Mouse (Mus musculus) liver, embryonic 14.5 days (tissue): ENCODE measurements around the gene Ralgapa2. TPM values are rescaled to one million over a fixed set of nuclear protein-coding genes. Genes with fewer than 3 reads are reported as not detected.

Experiments
- ATAC-seq: fragments of 200-750 bp; cut with Nextera tagmentation; 2 replicates; pipeline ENCODE4 v1.8.0; 2017; ENCODE audit warnings: moderate number of reproducible peaks, mild to moderate bottlenecking, moderate library complexity; ENCODE audit not compliant: insufficient read depth
- DNase-seq, 3 experiments: peaks; one replicate each; pipeline ENCODE4 v3.0.0-alpha.2; 2012 to 2013; ENCODE audit warnings: low read depth in 3 of 3, low spot score in 3 of 3
- H3K27ac ChIP-seq: fragments of 300-500 bp; sonication (generic); 2 replicates; pipeline ENCODE4 v1.5.1; 2014; ENCODE audit warnings: moderate library complexity, mild to moderate bottlenecking, control low read depth, inconsistent platforms
- H3K27me3 ChIP-seq: fragments of 300-500 bp; sonication (generic); 2 replicates; pipeline ENCODE4 v1.6.1; 2014; ENCODE audit warnings: mild to moderate bottlenecking, low read length, moderate library complexity; ENCODE audit not compliant: control insufficient read depth, insufficient read depth
- H3K36me3 ChIP-seq: fragments of 300-500 bp; sonication (generic); replicated peaks from 2 replicates; pipeline ENCODE4 v1.6.1; 2014; ENCODE audit warnings: low read depth; ENCODE audit not compliant: control insufficient read depth, insufficient read depth
- H3K4me1 ChIP-seq, 2 experiments: fragments of 200-500 bp in 1 of 2; fragments of 300-500 bp in 1 of 2; sonication (generic) in 1 of 2; replicated peaks; 2 replicates each; pipeline ENCODE4 v1.6.1; 2012 to 2014; ENCODE audit warnings: antibody characterized with exemption in 1 of 2, inconsistent platforms in 1 of 2, low read length in 1 of 2; ENCODE audit not compliant: control insufficient read depth in 2 of 2, insufficient read depth in 2 of 2
- H3K4me2 ChIP-seq: fragments of 300-500 bp; sonication (generic); 2 replicates; pipeline ENCODE4 v1.6.1; 2014; ENCODE audit warnings: low read depth, mild to moderate bottlenecking, control low read depth, moderate library complexity
- H3K4me3 ChIP-seq, 2 experiments: fragments of 200-500 bp in 1 of 2; fragments of 300-500 bp in 1 of 2; sonication (generic) in 1 of 2; 2 replicates each; pipeline ENCODE4 v1.5.1; 2012 to 2014; ENCODE audit warnings: low read depth in 2 of 2, low read length in 2 of 2, mild to moderate bottlenecking in 2 of 2, control low read depth in 1 of 2, inconsistent platforms in 1 of 2, moderate library complexity in 1 of 2; ENCODE audit not compliant: insufficient read depth in 1 of 2
- H3K9ac ChIP-seq: fragments of 300-500 bp; sonication (generic); replicated peaks from 2 replicates; pipeline ENCODE4 v1.6.1; 2014; ENCODE audit warnings: mild to moderate bottlenecking, control low read depth, moderate library complexity
- H3K9me3 ChIP-seq: fragments of 300-500 bp; sonication (generic); 2 replicates; pipeline ENCODE4 v1.6.1; 2016; ENCODE audit warnings: low read length, mixed read lengths; ENCODE audit not compliant: control insufficient read depth
- CTCF ChIP-seq: IDR thresholded peaks from 2 replicates; pipeline ENCODE4 v1.5.1; 2016; ENCODE audit warnings: antibody characterized with exemption, low read depth, control low read depth
- EP300 ChIP-seq: IDR thresholded peaks from 2 replicates; pipeline ENCODE4 v1.6.1; 2016; ENCODE audit warnings: antibody characterized with exemption, low read depth
- WGBS: fragments of 180-500 bp; shearing (Covaris S2); extraction: QIAGEN DNeasy Blood & Tissue Kit; methylation state at CpG from one replicate; pipeline ENCODE4 v1.1.7; 2014; ENCODE audit not compliant: insufficient replicate concordance; 5-methylcytosine and 5-hydroxymethylcytosine counted together
- polyA plus RNA-seq, 2 experiments: library from polyadenylated mRNA; depleted of rRNA in 1 of 2; stranded (reverse) in 1 of 2; unstranded in 1 of 2; fragments of >200 nt; fragmentation: Nextera tagmentation in 1 of 2; extraction: Ambion mirVana in 1 of 2; gene quantifications; 2 replicates each; pipeline versions ENCODE4 v1.2.1 to v1.2.3; 2012 to 2014

Gene Ralgapa2
- polyA plus RNA-seq, 2 experiments: 2.1 to 3.6 TPM

DNA sequence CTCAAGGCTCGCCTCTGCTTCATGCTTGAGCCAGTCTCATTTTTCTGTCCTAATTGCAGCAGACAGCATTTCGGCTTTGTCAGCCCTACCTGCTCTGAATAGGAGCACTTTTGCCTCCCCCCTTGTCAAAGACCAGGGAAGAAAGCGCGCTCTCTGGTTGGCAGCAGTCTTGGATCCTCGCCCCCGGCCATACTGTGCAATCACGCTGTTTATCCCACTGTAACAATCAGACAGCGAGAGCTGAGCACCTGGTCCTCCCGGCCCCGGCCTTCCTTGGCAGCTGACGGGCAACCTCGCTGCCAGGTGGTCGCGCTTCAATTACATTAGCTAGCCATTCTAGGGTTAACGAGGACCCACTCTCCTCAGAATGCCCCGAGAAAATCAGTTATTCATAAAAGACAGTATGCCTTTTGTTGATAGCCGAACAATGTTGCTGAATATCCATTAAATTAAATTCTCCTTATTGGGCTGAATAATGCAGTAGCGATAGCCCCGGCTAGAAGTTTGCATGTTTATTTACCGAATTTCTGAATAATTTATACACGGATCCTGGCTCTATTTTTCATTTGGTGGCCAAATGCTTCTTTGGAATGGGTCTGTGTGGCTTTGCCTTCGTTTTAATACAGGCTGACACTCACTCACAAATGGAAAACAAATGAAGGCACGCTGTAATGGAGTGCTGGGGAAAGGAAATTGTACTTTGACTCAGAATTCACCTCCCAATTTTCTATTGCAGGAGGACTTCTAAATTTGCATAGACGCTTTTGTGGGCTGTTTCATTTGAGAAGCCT is 232.5 kb downstream of the Ralgapa2 start:
- ATAC-seq (no peak), DNase-seq (no peak)
- no peak overlapping the region for H3K4me2 ChIP-seq
- H3K9ac ChIP-seq: no peak overlapping the region
- no peak overlapping the region for H3K4me3 ChIP-seq
- no peaks in the 10 kb centered on the region for H3K36me3 ChIP-seq
- H3K9me3 ChIP-seq: no peaks in the 10 kb centered on the region
- WGBS: 75% methylated on average over 24 of the region's 24 CpGs
- TF ChIP-seq EP300 (no peak), CTCF (no peak)
- H3K27ac ChIP-seq: no peak overlapping the region
- no peaks in the 10 kb centered on the region for H3K27me3 ChIP-seq
- H3K4me1 ChIP-seq: peaks cover 0 to 4% of the 10 kb centered on the region in 2 experiments; a peak in 1 of 4 replicates

DNA sequence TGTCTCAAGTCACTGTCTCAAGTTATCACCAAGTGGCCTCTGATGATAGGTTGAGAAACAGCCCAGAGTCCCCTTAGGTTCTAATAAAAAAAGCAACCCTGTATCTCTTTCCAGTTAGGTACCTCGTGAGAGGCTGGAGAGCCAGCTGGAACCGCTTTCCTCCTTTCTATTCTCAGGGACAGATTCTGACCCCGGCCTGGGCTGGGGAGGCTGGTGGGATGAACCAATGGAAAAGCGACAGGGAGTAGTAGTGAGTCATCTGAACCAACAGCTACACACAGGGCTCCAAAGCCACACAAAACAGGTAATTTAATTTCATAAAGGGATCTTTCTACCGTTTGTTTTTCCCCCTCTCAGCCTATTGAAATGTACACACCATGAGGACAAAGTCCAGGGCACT is 233.8 kb downstream of the Ralgapa2 start:
- no peak for DNase-seq

DNA sequence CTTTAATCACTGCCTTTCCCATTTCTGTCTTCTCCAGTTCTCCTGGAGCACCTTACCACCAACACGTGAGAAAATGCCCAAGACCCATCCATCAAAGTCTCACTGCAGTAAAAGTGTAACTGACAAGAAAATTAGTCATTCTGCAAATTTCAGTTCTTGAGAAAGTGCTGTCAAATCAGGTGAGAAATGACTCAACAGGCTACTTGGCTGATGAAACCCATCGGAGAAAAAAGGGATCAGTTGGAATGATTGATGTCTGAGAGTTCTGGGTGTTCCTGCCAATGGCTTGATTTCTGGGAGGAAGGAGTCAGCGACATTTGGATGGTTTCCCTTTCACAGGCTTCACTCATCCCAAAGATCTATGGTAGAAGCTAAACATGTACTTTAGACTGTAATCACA is 245.6 kb downstream of the Ralgapa2 start:
- WGBS: 68% methylated on average over 3 of the region's 3 CpGs
- Histone ChIP-seq H3K9ac (no peak overlapping the region), H3K4me2 (no peak overlapping the region), H3K9me3 (no peaks in the 10 kb centered on the region), H3K4me1 (no peaks in the 10 kb centered on the region), H3K27ac (no peak overlapping the region), H3K36me3 (no peaks in the 10 kb centered on the region), H3K4me3 (no peak overlapping the region), H3K27me3 (no peaks in the 10 kb centered on the region)
- DNase-seq: no peak
- ATAC-seq: no peak
- TF ChIP-seq CTCF (no peak), EP300 (no peak)

More for the DNA sequence above, 233.8 kb downstream of the Ralgapa2 start:
- Histone ChIP-seq H3K4me1 (peaks cover 0 to 4% of the 10 kb centered on the region in 2 experiments; a peak in 1 of 4 replicates), H3K4me3 (no peak overlapping the region), H3K9me3 (no peaks in the 10 kb centered on the region), H3K27me3 (no peaks in the 10 kb centered on the region), H3K4me2 (no peak overlapping the region), H3K27ac (no peak overlapping the region), H3K9ac (no peak overlapping the region), H3K36me3 (no peaks in the 10 kb centered on the region)
- WGBS: 60% methylated on average over 5 of the region's 5 CpGs
- ATAC-seq: no peak
- TF ChIP-seq EP300: no peak
- TF ChIP-seq CTCF: no peak

DNA sequence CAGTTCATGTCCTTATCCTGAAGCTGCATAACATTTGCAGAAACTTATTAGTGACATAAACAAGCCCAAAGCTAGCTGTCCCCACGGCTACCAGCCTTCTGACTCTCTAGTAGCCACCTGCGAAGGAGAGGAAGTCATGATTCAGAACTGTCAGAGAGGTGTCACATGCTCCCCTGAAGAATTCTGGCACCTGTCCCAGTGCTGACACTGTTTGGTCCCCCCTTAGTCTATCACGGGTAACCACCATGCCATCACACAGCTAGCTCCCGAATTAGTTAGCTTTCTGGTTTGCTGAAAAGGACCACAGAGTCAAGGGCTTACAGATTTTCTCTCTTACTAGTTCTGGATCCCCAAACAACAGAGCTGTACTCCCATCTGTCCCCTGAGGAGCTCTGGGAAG is 247.1 kb downstream of the Ralgapa2 start:
- H3K9me3 ChIP-seq: no peaks in the 10 kb centered on the region
- no peak overlapping the region for H3K27ac ChIP-seq
- H3K9ac ChIP-seq: no peak overlapping the region
- ATAC-seq (no peak), DNase-seq (no peak)
- TF ChIP-seq EP300 (no peak), CTCF (no peak)
- H3K4me3 ChIP-seq: no peak overlapping the region
- no peak overlapping the region for H3K4me2 ChIP-seq
- H3K27me3 ChIP-seq: no peaks in the 10 kb centered on the region
- H3K4me1 ChIP-seq: no peaks in the 10 kb centered on the region
- no peaks in the 10 kb centered on the region for H3K36me3 ChIP-seq
- WGBS: 44% methylated on average over 4 of the region's 4 CpGs

DNA sequence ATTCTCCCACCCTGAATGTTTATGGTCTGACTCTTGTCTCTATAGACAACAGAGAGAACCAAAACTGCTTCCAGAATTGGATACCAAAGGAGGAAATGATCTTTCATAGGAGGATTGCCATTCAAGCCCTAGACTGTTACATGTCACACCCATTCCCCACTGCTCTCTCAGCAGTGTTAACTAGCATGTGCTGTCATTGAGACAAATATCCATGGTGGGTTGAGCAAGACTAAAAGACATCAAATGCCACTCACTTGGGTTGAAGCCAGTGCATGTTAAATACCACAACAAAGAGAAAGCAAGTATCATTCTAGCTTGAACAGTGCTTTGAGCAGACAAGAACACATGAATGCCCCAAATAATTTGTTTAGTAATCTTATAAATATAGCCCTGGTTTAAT is 249.2 kb downstream of the Ralgapa2 start:
- Histone ChIP-seq H3K4me3 (no peak overlapping the region), H3K9me3 (no peaks in the 10 kb centered on the region), H3K27ac (no peak overlapping the region), H3K27me3 (no peaks in the 10 kb centered on the region), H3K36me3 (no peaks in the 10 kb centered on the region), H3K4me2 (no peak overlapping the region), H3K4me1 (no peaks in the 10 kb centered on the region), H3K9ac (no peak overlapping the region)
- ATAC-seq (no peak), DNase-seq (no peak)
- TF ChIP-seq CTCF (no peak), EP300 (no peak)
